ENCODE assay signal across 11 mouse cellular contexts in genomic region chr17:47958046-47958790, GRCm38 (mm10). TPM values are rescaled to one million over a fixed set of nuclear protein-coding genes. Genes with fewer than 3 reads are reported as not detected.
DNase-seq lines count a peak whose midpoint lies in the region; ATAC-seq and TF ChIP-seq lines count a peak whose summit lies in the region.
"Had no signal": no experiment of that assay in that cellular context is flagged by ENCODE, and none has a peak within 500 bp of the region (broad histone marks: within the 10 kb centered on the region; RNA-seq: fewer than 3 reads in every experiment).

No protein-coding gene starts in this region.

- peaks cover 22% of the 10 kb centered on the region for H3K4me1 ChIP-seq in heart, embryonic 11.5 days (ENCODE audit: control insufficient read depth, insufficient read depth, low read length)
- H3K4me1 ChIP-seq in intestine, embryonic 15.5 days (replicated peaks): peaks cover 26% of the 10 kb centered on the region
- H3K4me1 ChIP-seq in liver, adult 2 months (ENCODE audit: control insufficient read depth, insufficient read depth, low read length): peaks cover 3% of the 10 kb centered on the region; the same call in 1 of the 2 replicates
- peaks cover 11% of the 10 kb centered on the region; the same call in 1 of the 2 replicates for H3K4me1 ChIP-seq in stomach, embryonic 14.5 days (ENCODE audit: control insufficient read depth, insufficient read depth, low read length)

- H3K4me2 ChIP-seq in heart, embryonic 11.5 days: no peak overlapping the region; the same call in 1 of the 2 replicates
- peak overlapping the region; percentile 39 for H3K4me2 ChIP-seq in intestine, embryonic 15.5 days (replicated peaks)
- H3K4me2 ChIP-seq in stomach, embryonic 14.5 days (replicated peaks; ENCODE audit: low read depth, low read length): no peak overlapping the region; the same call in 1 of the 2 replicates

- no peaks in the 10 kb centered on the region for H3K9me3 ChIP-seq in heart, embryonic 11.5 days (replicated peaks; ENCODE audit: control insufficient read depth, low read length)
- no peaks in the 10 kb centered on the region for H3K9me3 ChIP-seq in intestine, embryonic 15.5 days
- H3K9me3 ChIP-seq in stomach, embryonic 14.5 days (ENCODE audit: control insufficient read depth, low read depth, low read length): no peaks in the 10 kb centered on the region

- H3K27me3 ChIP-seq in heart, embryonic 11.5 days (ENCODE audit: control insufficient read depth, insufficient read depth, low read length): 0 out of 2 replicates have a peak, but pooled peaks cover 3% of the 10 kb centered on the region
- no peaks in the 10 kb centered on the region for H3K27me3 ChIP-seq in intestine, embryonic 15.5 days (replicated peaks)
- H3K27me3 ChIP-seq in liver, adult 2 months (ENCODE audit: control insufficient read depth, insufficient read depth, low read length): no peaks in the 10 kb centered on the region
- H3K27me3 ChIP-seq in stomach, embryonic 14.5 days (ENCODE audit: control insufficient read depth, insufficient read depth, low read length): no peaks in the 10 kb centered on the region

- H3K9ac ChIP-seq in heart, embryonic 11.5 days (ENCODE audit: low read depth, low read length): no peak overlapping the region
- no peak overlapping the region for H3K9ac ChIP-seq in intestine, embryonic 15.5 days
- no peak overlapping the region for H3K9ac ChIP-seq in liver, adult 2 months (ENCODE audit: low read depth, low read length)
- H3K9ac ChIP-seq in stomach, embryonic 14.5 days (replicated peaks; ENCODE audit: low read depth, low read length): no peak overlapping the region

- no peak for DNase-seq in heart, postnatal 10 days
- peak; percentile 12 for DNase-seq in liver, adult 2 months (ENCODE audit: extremely low read depth, low read depth, low spot score)
- no peak for DNase-seq in adrenal gland, adult 18-20 months (ENCODE audit: low spot score in 2 of 2)
- no peak for DNase-seq in right cerebral cortex, postnatal 10 days (ENCODE audit: low spot score in 2 of 2)
- DNase-seq: cerebellum, postnatal 36 days; right cerebral cortex, adult 18-20 months; thymus, postnatal 4 days had no signal

- no peak for ATAC-seq in heart, embryonic 11.5 days (replicated peaks; ENCODE audit: insufficient number of reproducible peaks, low FRiP score, low TSS enrichment)
- ATAC-seq in intestine, embryonic 15.5 days: peak; percentile 61
- ATAC-seq in stomach, embryonic 14.5 days (ENCODE audit: insufficient number of reproducible peaks, insufficient read depth, low FRiP score, low read depth): peak; percentile 31; the same call in 1 of the 2 replicates
- ATAC-seq in inflammation-experienced regulatory T-cells, adult 6 months: no peak

- H3K36me3 ChIP-seq in heart, embryonic 11.5 days (ENCODE audit: control insufficient read depth, insufficient read depth, low read length): no peaks in the 10 kb centered on the region
- H3K36me3 ChIP-seq in intestine, embryonic 15.5 days: no peaks in the 10 kb centered on the region
- no peaks in the 10 kb centered on the region for H3K36me3 ChIP-seq in liver, adult 2 months (ENCODE audit: control insufficient read depth, insufficient read depth, low read length)
- no peaks in the 10 kb centered on the region for H3K36me3 ChIP-seq in stomach, embryonic 14.5 days (ENCODE audit: control insufficient read depth, insufficient read depth, low read length)

- no peak overlapping the region for H3K4me3 ChIP-seq in heart, embryonic 11.5 days (ENCODE audit: low read depth, low read length)
- H3K4me3 ChIP-seq in intestine, embryonic 15.5 days (replicated peaks): no peak overlapping the region
- no peak overlapping the region for H3K4me3 ChIP-seq in liver, adult 2 months (ENCODE audit: insufficient read depth, low read depth, low read length)
- H3K4me3 ChIP-seq in stomach, embryonic 14.5 days (ENCODE audit: low read depth, low read length): no peak overlapping the region

- intact Hi-C loops in heart, postnatal 10 days (cut with DNase I): no loop called here

- TF ChIP-seq CTCF in liver, adult 2 months (IDR thresholded peaks at IDR 0.05; ENCODE audit: low read depth, low read length): no peak

- peak overlapping the region; percentile 54; the same call in 1 of the 2 replicates for H3K27ac ChIP-seq in heart, embryonic 11.5 days (ENCODE audit: low read depth, low read length)
- peak overlapping the region; percentile 80 for H3K27ac ChIP-seq in intestine, embryonic 15.5 days
- no peak overlapping the region for H3K27ac ChIP-seq in liver, adult 2 months (replicated peaks; ENCODE audit: insufficient read depth, low read depth, low read length)
- H3K27ac ChIP-seq in stomach, embryonic 14.5 days (ENCODE audit: low read length): peak overlapping the region; percentile 89

- 31% methylated on average over 10 of the region's 10 CpGs for WGBS in heart, embryonic 11.5 days (ENCODE audit: insufficient replicate concordance)
- 20% methylated on average over 10 of the region's 10 CpGs for WGBS in intestine, embryonic 15.5 days
- 32% methylated on average over 10 of the region's 10 CpGs for WGBS in liver, adult 2 months
- 28% methylated on average over 10 of the region's 10 CpGs for WGBS in stomach, embryonic 14.5 days

- H3K79me2 ChIP-seq in liver, adult 2 months (ENCODE audit: control insufficient read depth, insufficient read depth, low read length): no peaks in the 10 kb centered on the region

- no peak for TF ChIP-seq POLR2A in liver, adult 2 months (IDR thresholded peaks at IDR 0.05; ENCODE audit: extremely low read depth, insufficient read depth, low read length)

RNA-seq across cellular contexts. Expression of gene Foxp4, which starts 33.8 kb away (rescaled TPM):
- 15.6 and 21.1 TPM in 2 replicates for polyA plus RNA-seq in heart, embryonic 11.5 days (2014; fragmentation: Nextera tagmentation; extraction: Ambion mirVana)
- 10 to 100 TPM; 12.3 to 15.9 TPM for total RNA-seq in heart, postnatal 10 days (2021)
- polyA plus RNA-seq in intestine, embryonic 15.5 days (2015; fragmentation: Nextera tagmentation; extraction: Ambion mirVana): 22.3 and 24.9 TPM in 2 replicates
- total RNA-seq in liver, adult 2 months (2014; rRNA removed): 2.0 and 4.1 TPM in 2 replicates
- polyA plus RNA-seq in liver, adult 2 months (2012; rRNA removed): 18.5 and 24.6 TPM in 2 replicates
- 41.8 and 43.3 TPM in 2 replicates for polyA plus RNA-seq in stomach, embryonic 14.5 days (2014; fragmentation: Nextera tagmentation; extraction: Ambion mirVana)
- 10 to 100 TPM; 20.0 to 26.1 TPM for total RNA-seq in adrenal gland, adult 18-20 months (2021)
- 1 to 10 TPM; 1.9 to 5.7 (median 4.4) TPM for polyA plus RNA-seq in inflammation-experienced regulatory T-cells, adult 6 months (2017; shearing (Covaris generic))

Comparison
In these comparisons a context has a peak if more than half of its experiments do, and no peak if none do; other contexts are left out.
1. ATAC-seq: peak in intestine, embryonic 15.5 days (single experiment) and stomach, embryonic 14.5 days (single experiment); none in heart, embryonic 11.5 days (single experiment) and inflammation-experienced regulatory T-cells, adult 6 months (single experiment).